Mouse (Mus musculus): ENCODE measurements around the gene Hoxa10. TPM values are rescaled to one million over a fixed set of nuclear protein-coding genes. Genes with fewer than 3 reads are reported as not detected.

The Hoxa10 gene
- polyA plus RNA-seq, 1 experiment from 2014 or later = not detected

DNA sequence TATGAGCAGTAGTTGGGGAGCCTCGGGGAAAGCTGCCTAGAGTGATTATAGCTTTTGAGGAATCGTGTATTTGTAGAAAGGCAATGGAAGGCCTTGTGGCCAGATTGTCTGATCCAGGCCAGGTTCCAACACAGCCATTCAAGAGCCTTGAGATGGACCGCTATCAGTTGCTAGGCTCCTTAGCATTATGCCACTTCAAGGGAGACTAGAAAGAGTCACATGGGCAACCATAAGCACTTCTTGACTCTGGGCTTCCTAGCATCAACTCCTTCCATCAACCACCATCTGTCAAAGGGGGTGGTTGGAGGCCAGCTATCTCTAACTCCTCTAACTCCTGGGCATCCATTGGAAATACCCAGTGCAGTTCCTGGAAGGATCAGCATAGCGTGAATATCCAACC is 9.2 kb upstream of the Hoxa10 start:
- H3K9ac ChIP-seq (ENCODE audit: low read depth, low read length) = no peak overlapping the region
- ATAC-seq (ENCODE audit: low FRiP score) (no peak), DNase-seq (ENCODE audit: low spot score) (no peak)
- no peak overlapping the region for H3K4me3 ChIP-seq (ENCODE audit: low read depth, low read length)
- no peaks in the 10 kb centered on the region for H3K36me3 ChIP-seq (ENCODE audit: control insufficient read depth, insufficient read depth, low read length)
- peaks cover 4% of the 10 kb centered on the region; the same call in 1 of the 2 replicates for H3K4me1 ChIP-seq (replicated peaks; ENCODE audit: control insufficient read depth, insufficient read depth, low read length)
- under 1% methylated on average over 4 of the region's 4 CpGs for WGBS
- H3K27ac ChIP-seq (ENCODE audit: low read depth, low read length) = no peak overlapping the region
- H3K4me2 ChIP-seq (replicated peaks; ENCODE audit: low read depth, low read length) = no peak overlapping the region
- peaks cover 93% of the 10 kb centered on the region for H3K27me3 ChIP-seq (ENCODE audit: control insufficient read depth, insufficient read depth, low read length)
- no peaks in the 10 kb centered on the region for H3K9me3 ChIP-seq (ENCODE audit: control insufficient read depth, low read length)

DNA sequence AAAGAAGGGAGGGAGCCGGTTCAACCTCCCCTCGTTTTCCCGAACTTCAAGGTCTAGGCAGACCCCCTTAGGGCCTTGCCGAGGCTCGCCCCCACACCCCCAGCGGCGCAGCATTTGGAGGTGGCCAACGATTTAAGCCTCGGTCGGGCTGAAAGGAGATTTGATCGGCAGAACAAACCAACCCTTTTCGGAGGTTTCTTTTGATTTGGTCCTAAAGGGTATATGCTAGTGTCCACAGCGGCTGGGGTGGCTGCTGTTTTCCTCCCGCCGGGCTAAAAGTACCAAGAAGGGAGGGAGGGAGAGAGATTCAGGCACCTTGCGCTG is 8.7 kb upstream of the Hoxa10 start:
- H3K4me1 ChIP-seq (replicated peaks; ENCODE audit: control insufficient read depth, insufficient read depth, low read length) = peaks cover 4% of the 10 kb centered on the region; the same call in 1 of the 2 replicates
- no peak overlapping the region for H3K4me3 ChIP-seq (ENCODE audit: low read depth, low read length)
- no peak overlapping the region for H3K9ac ChIP-seq (ENCODE audit: low read depth, low read length)
- peaks cover 96% of the 10 kb centered on the region for H3K27me3 ChIP-seq (ENCODE audit: control insufficient read depth, insufficient read depth, low read length)
- no peaks in the 10 kb centered on the region for H3K9me3 ChIP-seq (ENCODE audit: control insufficient read depth, low read length)
- no peak overlapping the region for H3K27ac ChIP-seq (ENCODE audit: low read depth, low read length)
- ATAC-seq (ENCODE audit: low FRiP score) (no peak), DNase-seq (ENCODE audit: low spot score) (no peak)
- no peaks in the 10 kb centered on the region for H3K36me3 ChIP-seq (ENCODE audit: control insufficient read depth, insufficient read depth, low read length)
- no peak overlapping the region for H3K4me2 ChIP-seq (replicated peaks; ENCODE audit: low read depth, low read length)
- WGBS = under 1% methylated on average over 16 of the region's 16 CpGs

DNA sequence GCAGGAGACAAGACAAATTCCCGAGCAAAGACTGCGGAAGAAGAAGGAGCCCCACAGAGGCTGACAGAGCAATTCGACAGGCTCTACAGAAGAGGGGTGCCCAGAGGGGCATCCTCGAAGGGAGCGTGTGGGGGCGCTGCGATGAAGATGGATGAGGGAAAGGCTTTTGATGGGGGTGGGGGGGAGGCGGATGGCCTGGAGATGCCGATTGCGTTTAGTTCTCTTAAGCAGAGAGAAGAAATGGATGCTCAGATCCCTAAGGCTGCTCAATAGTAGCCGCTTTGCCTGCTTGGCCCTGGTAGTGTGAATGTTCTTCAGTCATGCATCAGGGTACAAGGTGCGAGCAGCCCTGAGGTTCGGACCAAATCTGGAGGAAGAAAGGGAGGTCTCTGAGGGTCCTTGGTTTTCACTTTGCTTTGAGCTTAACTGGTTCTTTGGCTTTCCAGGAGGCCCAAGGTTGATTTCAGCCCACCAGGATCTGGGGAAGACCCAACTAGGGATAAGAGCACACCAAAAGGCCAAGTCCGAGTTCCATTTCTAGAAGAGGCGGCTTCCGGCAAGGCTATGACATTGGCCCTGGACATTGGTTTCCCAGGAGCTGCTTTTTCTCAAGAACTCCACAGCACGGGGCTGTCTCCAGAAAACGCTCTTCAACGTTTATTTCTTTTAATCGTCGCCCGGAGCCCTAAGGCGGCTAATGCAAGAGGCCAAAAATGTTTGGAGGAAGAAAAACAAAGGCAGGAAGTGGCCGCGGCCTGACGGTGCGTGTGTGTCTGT is 8.2 kb upstream of the Hoxa10 start:
- no peak overlapping the region for H3K27ac ChIP-seq (ENCODE audit: low read depth, low read length)
- ATAC-seq (ENCODE audit: low FRiP score) (no peak), DNase-seq (ENCODE audit: low spot score) (no peak)
- 1% methylated on average over 27 of the region's 27 CpGs for WGBS
- H3K4me2 ChIP-seq (replicated peaks; ENCODE audit: low read depth, low read length) = no peak overlapping the region
- no peaks in the 10 kb centered on the region for H3K36me3 ChIP-seq (ENCODE audit: control insufficient read depth, insufficient read depth, low read length)
- no peak overlapping the region for H3K4me3 ChIP-seq (ENCODE audit: low read depth, low read length)
- no peak overlapping the region for H3K9ac ChIP-seq (ENCODE audit: low read depth, low read length)
- peaks cover 4% of the 10 kb centered on the region; the same call in 1 of the 2 replicates for H3K4me1 ChIP-seq (replicated peaks; ENCODE audit: control insufficient read depth, insufficient read depth, low read length)
- H3K9me3 ChIP-seq (ENCODE audit: control insufficient read depth, low read length) = no peaks in the 10 kb centered on the region
- peaks cover 94% of the 10 kb centered on the region for H3K27me3 ChIP-seq (ENCODE audit: control insufficient read depth, insufficient read depth, low read length)

DNA sequence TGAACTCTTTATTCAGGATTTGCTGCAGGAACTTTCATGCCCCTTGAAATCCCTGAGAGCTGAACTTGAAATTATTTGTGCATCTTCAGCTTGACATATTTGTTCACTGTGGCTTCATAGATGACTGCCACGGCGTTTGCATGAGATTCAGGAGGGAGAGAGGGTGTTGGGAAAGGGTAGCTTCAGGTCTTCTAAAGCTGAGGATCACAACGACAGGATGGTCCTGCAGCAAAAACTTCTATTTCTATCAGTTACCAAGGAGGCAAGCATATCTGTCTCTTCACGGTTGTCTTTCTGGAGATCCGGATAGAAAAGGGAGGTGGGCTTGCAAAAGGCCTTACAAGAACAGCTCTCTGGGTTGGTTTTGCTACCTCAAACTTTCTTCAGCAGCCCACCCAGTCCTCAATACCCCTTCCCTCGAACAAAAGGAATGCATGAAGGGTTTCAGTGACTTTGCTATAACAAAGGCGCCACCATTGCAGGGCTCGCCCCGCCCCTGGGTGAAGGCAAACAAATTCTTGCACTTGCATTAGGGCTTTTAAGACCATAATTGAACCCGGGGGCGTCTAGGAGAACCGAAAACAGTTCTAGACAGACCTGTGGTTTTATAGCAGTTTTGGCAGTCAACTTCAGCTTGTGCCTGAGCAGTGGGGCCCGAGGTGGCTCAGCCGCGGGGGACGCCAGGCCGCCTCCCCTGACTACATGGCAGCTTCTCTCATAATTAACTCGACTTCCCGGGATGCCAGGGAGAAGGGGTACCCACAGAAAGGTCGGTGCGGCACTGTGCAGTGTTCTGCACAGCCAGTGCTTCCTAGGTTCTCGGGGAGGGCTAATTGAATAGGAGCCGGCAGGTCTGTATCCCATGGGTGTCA is 7.3 kb upstream of the Hoxa10 start:
- WGBS = 2% methylated on average over 23 of the region's 23 CpGs
- Histone ChIP-seq H3K27me3 (ENCODE audit: control insufficient read depth, insufficient read depth, low read length) (peaks cover 95% of the 10 kb centered on the region), H3K9me3 (ENCODE audit: control insufficient read depth, low read length) (no peaks in the 10 kb centered on the region), H3K4me1 (replicated peaks; ENCODE audit: control insufficient read depth, insufficient read depth, low read length) (peaks cover 2% of the 10 kb centered on the region; the same call in 1 of the 2 replicates), H3K4me2 (replicated peaks; ENCODE audit: low read depth, low read length) (no peak overlapping the region), H3K9ac (ENCODE audit: low read depth, low read length) (no peak overlapping the region), H3K27ac (ENCODE audit: low read depth, low read length) (no peak overlapping the region), H3K4me3 (ENCODE audit: low read depth, low read length) (no peak overlapping the region), H3K36me3 (ENCODE audit: control insufficient read depth, insufficient read depth, low read length) (no peaks in the 10 kb centered on the region)
- no peak for ATAC-seq (ENCODE audit: low FRiP score)
- peak; percentile 60 for DNase-seq (ENCODE audit: low spot score)

DNA sequence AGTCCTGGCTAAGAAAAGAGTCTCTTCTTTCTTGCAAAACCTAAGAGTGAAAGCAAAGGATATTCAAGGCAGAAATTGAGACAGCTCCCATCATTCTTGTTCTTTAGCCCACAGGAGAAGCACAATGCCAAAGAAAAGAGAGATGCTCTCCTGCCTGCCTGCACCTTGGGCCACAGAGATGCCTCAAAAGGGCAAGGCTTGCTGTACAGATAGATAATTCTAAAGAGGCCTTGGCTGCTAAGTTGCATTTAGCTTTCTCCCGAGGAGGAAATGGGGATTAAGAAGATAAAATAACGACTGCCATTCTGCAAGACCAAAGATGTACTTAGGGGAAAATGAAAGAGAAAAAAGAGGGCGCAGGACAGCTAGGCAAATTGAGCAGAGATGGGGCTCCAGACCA is 6.3 kb upstream of the Hoxa10 start:
- no peak for ATAC-seq (ENCODE audit: low FRiP score)
- H3K4me3 ChIP-seq (ENCODE audit: low read depth, low read length) = no peak overlapping the region
- H3K4me1 ChIP-seq (replicated peaks; ENCODE audit: control insufficient read depth, insufficient read depth, low read length) = peaks cover 2% of the 10 kb centered on the region; the same call in 1 of the 2 replicates

DNA sequence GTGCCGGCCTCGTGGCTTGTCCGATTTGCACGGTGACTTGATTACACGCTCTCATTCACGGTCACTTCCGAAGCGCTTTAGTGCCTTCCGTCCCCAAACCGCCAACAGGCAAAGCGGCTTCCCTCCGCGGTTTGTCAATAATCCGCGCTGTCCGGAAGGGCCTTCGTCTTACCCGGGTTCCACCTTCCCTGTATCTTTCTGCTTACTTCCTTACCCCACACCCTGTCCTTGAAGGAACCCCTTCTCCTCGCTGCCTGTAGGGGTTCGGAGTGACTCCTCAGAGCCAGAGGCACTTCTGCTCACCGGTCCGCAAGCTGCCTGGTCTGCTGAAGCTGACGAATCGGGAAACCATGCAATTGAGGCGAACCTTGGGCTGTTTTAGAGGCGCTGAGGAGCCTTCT is 5.7 kb upstream of the Hoxa10 start:
- under 1% methylated on average over 26 of the region's 26 CpGs for WGBS
- Histone ChIP-seq H3K4me2 (replicated peaks; ENCODE audit: low read depth, low read length) (no peak overlapping the region), H3K4me1 (replicated peaks; ENCODE audit: control insufficient read depth, insufficient read depth, low read length) (peaks cover 2% of the 10 kb centered on the region; the same call in 1 of the 2 replicates), H3K36me3 (ENCODE audit: control insufficient read depth, insufficient read depth, low read length) (no peaks in the 10 kb centered on the region), H3K4me3 (ENCODE audit: low read depth, low read length) (no peak overlapping the region), H3K27me3 (ENCODE audit: control insufficient read depth, insufficient read depth, low read length) (peaks cover 95% of the 10 kb centered on the region), H3K9ac (ENCODE audit: low read depth, low read length) (no peak overlapping the region), H3K27ac (ENCODE audit: low read depth, low read length) (no peak overlapping the region), H3K9me3 (ENCODE audit: control insufficient read depth, low read length) (no peaks in the 10 kb centered on the region)
- ATAC-seq (ENCODE audit: low FRiP score) (no peak), DNase-seq (ENCODE audit: low spot score) (peak; percentile 67)

More for the DNA sequence above, 6.3 kb upstream of the Hoxa10 start:
- no peak overlapping the region for H3K4me2 ChIP-seq (replicated peaks; ENCODE audit: low read depth, low read length)
- WGBS = 7% methylated on average over 3 of the region's 3 CpGs
- H3K36me3 ChIP-seq (ENCODE audit: control insufficient read depth, insufficient read depth, low read length) = no peaks in the 10 kb centered on the region
- peak; percentile 61 for DNase-seq (ENCODE audit: low spot score)
- H3K9ac ChIP-seq (ENCODE audit: low read depth, low read length) = no peak overlapping the region
- peaks cover 95% of the 10 kb centered on the region for H3K27me3 ChIP-seq (ENCODE audit: control insufficient read depth, insufficient read depth, low read length)
- no peak overlapping the region for H3K27ac ChIP-seq (ENCODE audit: low read depth, low read length)
- no peaks in the 10 kb centered on the region for H3K9me3 ChIP-seq (ENCODE audit: control insufficient read depth, low read length)

DNA sequence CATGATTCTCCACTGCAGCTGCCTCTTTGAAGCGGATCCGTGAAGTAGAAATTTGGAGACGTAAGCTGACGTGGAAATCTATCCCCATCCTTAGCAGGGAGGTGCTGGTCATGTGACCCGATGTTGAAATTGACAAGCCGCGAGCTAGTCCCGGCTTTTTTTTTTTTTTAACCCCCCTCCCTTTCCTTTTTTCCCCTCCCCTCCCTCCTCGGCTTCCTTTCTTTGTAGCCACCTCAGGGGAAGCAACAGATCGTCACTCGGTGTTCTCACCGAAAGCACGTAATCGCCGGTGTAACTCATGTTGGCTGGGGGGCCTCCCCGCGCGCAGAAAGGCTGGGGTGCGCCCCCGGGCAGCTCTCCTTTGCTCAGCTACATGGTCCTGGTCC is 5.1 kb upstream of the Hoxa10 start, which contains the start of gene Hoxa11:
Hoxa11 (minus strand) TSS at position 54 of the 386 bp plus-strand sequence.
- H3K9ac ChIP-seq (ENCODE audit: low read depth, low read length) = no peak within 1 kb of the TSS
- under 1% methylated on average over 20 of the region's 20 CpGs for WGBS
- ATAC-seq (ENCODE audit: low FRiP score) = no peak
- no peak for DNase-seq (ENCODE audit: low spot score)
- H3K9me3 ChIP-seq (ENCODE audit: control insufficient read depth, low read length) = no peaks in the 10 kb centered on the region
- H3K4me1 ChIP-seq (replicated peaks; ENCODE audit: control insufficient read depth, insufficient read depth, low read length) = peaks cover 2% of the 10 kb centered on the region; the same call in 1 of the 2 replicates
- peaks cover 95% of the 10 kb centered on the region for H3K27me3 ChIP-seq (ENCODE audit: control insufficient read depth, insufficient read depth, low read length)
- H3K4me2 ChIP-seq (replicated peaks; ENCODE audit: low read depth, low read length) = no peak within 1 kb of the TSS
- H3K4me3 ChIP-seq (ENCODE audit: low read depth, low read length) = no peak within 1 kb of the TSS
- H3K36me3 ChIP-seq (ENCODE audit: control insufficient read depth, insufficient read depth, low read length) = no peaks in the 10 kb centered on the region
- H3K27ac ChIP-seq (ENCODE audit: low read depth, low read length) = no peak within 1 kb of the TSS

DNA sequence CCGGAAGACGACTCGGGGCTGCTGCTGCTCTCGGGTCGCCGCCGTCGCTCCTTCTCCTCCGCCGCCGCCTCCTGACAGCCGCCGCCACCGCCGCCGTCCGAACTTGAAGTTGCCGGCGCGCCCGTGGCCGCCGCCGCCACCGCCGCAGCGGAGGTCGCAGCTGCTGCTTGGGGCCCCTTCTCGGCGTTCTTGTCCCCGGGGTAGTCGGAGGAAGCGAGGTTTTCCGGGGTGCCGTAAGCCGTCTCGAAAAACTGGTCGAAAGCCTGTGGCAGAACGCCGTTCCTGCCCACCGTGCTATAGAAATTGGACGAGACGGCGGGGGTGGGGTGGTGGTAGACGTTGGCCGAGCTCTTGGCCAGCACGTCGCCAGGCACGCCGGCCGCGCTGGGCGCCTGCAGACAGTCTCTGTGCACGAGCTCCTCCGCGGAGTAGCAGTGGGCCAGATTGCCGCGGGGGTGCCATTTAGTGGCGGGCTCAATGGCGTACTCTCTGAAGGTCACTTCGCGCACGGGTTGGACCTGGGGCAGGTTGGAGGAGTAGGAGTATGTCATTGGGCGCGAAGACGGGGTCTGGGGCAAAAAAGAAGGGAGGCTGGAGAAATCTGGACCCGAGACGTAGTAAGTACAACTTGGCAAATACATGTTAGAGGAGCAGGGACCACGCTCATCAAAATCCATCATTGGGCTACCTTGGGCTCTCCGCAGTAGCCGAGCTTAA is 4.5 kb upstream of the Hoxa10 start:
- Histone ChIP-seq H3K4me3 (ENCODE audit: low read depth, low read length) (no peak overlapping the region), H3K36me3 (ENCODE audit: control insufficient read depth, insufficient read depth, low read length) (no peaks in the 10 kb centered on the region), H3K4me2 (replicated peaks; ENCODE audit: low read depth, low read length) (no peak overlapping the region), H3K27me3 (ENCODE audit: control insufficient read depth, insufficient read depth, low read length) (peaks cover 96% of the 10 kb centered on the region), H3K27ac (ENCODE audit: low read depth, low read length) (no peak overlapping the region), H3K9me3 (ENCODE audit: control insufficient read depth, low read length) (no peaks in the 10 kb centered on the region), H3K4me1 (replicated peaks; ENCODE audit: control insufficient read depth, insufficient read depth, low read length) (peaks cover 2% of the 10 kb centered on the region; the same call in 1 of the 2 replicates), H3K9ac (ENCODE audit: low read depth, low read length) (no peak overlapping the region)
- peak; percentile 67 for DNase-seq (ENCODE audit: low spot score)
- under 1% methylated on average over 69 of the region's 71 CpGs for WGBS
- ATAC-seq (ENCODE audit: low FRiP score) = no peak
